Mouse (Mus musculus) limb, embryonic 13.5 days (tissue): ENCODE results near the gene Wwox. TPM values are rescaled to one million over a fixed set of nuclear protein-coding genes. Genes with fewer than 3 reads are reported as not detected.

Source experiments
- ATAC-seq: fragments of 200-750 bp; cut with Nextera tagmentation; 2 replicates; pipeline ENCODE4 v1.8.0; 2017; ENCODE audit warnings: low read depth, moderate number of reproducible peaks, moderate TSS enrichment; ENCODE audit not compliant: low FRiP score
- H3K27ac ChIP-seq: fragments of 300-500 bp; sonication (generic); 2 replicates; pipeline ENCODE4 v1.5.1; 2015; ENCODE audit warnings: inconsistent platforms, mild to moderate bottlenecking, moderate library complexity
- H3K27me3 ChIP-seq: fragments of 300-500 bp; sonication (generic); 2 replicates; pipeline ENCODE4 v1.6.1; 2015; ENCODE audit warnings: mild to moderate bottlenecking, inconsistent platforms
- H3K36me3 ChIP-seq: fragments of 300-500 bp; sonication (generic); 2 replicates; pipeline ENCODE4 v1.6.1; 2015; ENCODE audit warnings: inconsistent platforms, mild to moderate bottlenecking, moderate library complexity
- H3K4me1 ChIP-seq: fragments of 300-500 bp; sonication (generic); 2 replicates; pipeline ENCODE4 v1.6.1; 2015; ENCODE audit warnings: inconsistent platforms
- H3K4me2 ChIP-seq: fragments of 300-500 bp; sonication (generic); replicated peaks from 2 replicates; pipeline ENCODE4 v1.6.1; 2015; ENCODE audit warnings: inconsistent platforms, mild to moderate bottlenecking, moderate library complexity
- H3K4me3 ChIP-seq: fragments of 300-500 bp; sonication (generic); 2 replicates; pipeline ENCODE4 v1.5.1; 2015; ENCODE audit warnings: moderate library complexity, mild to moderate bottlenecking, inconsistent platforms
- H3K9ac ChIP-seq: fragments of 300-500 bp; sonication (generic); 2 replicates; pipeline ENCODE4 v1.6.1; 2015; ENCODE audit warnings: mild to moderate bottlenecking, inconsistent platforms
- H3K9me3 ChIP-seq: fragments of 300-500 bp; sonication (generic); 2 replicates; pipeline ENCODE4 v1.6.1; 2016; ENCODE audit warnings: inconsistent platforms
- WGBS: fragments of 180-500 bp; shearing (Covaris S2); methylation state at CpG from one replicate; pipeline ENCODE4 v1.1.7; 2015; 5-methylcytosine and 5-hydroxymethylcytosine counted together
- polyA plus RNA-seq: library from polyadenylated mRNA; unstranded; fragments of >200 nt; fragmentation: Nextera tagmentation; extraction: Ambion mirVana; gene quantifications from 2 replicates; pipeline ENCODE4 v1.2.1, GENCODE M21; 2015

Wwox gene
- polyA plus RNA-seq, 1 experiment from 2014 or later = 9.5 TPM

- 60% methylated on average over 8 of the region's 8 CpGs for WGBS
- no peak for ATAC-seq
Observed at GRCm38 (mm10) chr8:114775543-114775942, 336.1 kb downstream of the Wwox start.

DNA sequence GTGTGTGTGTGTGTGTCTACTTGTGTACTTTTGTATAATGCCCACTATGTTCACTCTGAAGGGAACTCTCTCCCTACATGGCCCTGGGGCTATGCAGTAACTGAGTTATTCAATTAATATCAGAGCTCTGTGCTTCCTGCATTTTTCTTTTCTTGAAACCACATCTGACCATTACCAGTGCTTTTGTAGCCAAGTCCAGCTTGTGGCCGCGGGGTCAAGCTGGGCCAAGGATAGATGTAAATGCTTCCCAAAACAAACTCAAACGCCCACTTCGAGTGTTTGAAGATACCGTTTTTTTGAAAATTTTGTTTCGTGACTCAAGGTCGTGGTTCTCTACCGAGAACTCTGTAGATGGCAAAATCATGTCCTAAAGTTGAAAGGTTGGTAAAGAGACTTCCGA, 337.2 kb downstream of the Wwox start:
- Histone ChIP-seq H3K27me3 (peaks cover 30% of the 10 kb centered on the region), H3K4me1 (peaks cover 30% of the 10 kb centered on the region), H3K9ac (no peak overlapping the region), H3K27ac (no peak overlapping the region), H3K36me3 (no peaks in the 10 kb centered on the region), H3K4me3 (no peak overlapping the region), H3K4me2 (no peak overlapping the region), H3K9me3 (no peaks in the 10 kb centered on the region)
- WGBS = 91% methylated on average over 9 of the region's 9 CpGs
- no peak for ATAC-seq

More at GRCm38 (mm10) chr8:114775543-114775942, 336.1 kb downstream of the Wwox start:
- Histone ChIP-seq H3K27me3 (peaks cover 29% of the 10 kb centered on the region), H3K4me2 (no peak overlapping the region), H3K4me3 (no peak overlapping the region), H3K9me3 (no peaks in the 10 kb centered on the region), H3K4me1 (peaks cover 30% of the 10 kb centered on the region), H3K9ac (no peak overlapping the region), H3K27ac (no peak overlapping the region), H3K36me3 (no peaks in the 10 kb centered on the region)

DNA sequence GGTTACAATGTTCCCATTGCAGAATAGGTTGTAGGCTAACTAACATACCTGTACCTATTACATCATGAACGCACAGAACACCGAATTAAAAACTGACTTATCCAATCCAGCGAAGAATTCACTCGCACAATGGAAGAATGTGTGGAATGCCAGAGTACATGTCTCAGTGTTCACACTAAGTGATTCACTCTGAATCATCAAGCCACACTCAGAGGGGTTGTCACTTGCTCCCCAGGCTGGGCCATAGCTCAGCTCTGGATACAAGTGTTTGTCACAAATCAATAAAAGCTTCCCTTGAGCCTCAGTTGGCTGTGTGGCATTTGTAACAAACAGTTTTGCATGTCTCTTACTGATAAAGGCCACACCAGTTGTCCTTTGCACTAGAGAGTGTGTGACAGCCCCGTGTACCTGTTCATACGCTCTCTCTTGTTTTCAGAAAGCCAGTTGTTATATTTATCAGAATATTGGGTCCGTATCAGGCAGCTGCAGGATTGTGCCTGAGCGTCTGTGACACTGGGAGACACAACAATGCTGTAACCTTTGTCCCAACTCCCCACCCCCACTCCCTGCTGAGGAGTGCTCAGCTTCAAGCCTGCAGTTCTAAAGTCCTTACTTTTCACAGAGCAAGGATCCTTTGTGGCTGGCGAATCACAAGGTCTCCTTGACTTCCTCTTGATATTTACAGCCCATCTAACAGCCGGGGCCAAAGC, 338.0 kb downstream of the Wwox start:
- H3K9me3 ChIP-seq = no peaks in the 10 kb centered on the region
- H3K27ac ChIP-seq = no peak overlapping the region
- H3K4me2 ChIP-seq = no peak overlapping the region
- WGBS = 66% methylated on average over 10 of the region's 10 CpGs
- no peak for ATAC-seq
- H3K4me3 ChIP-seq = no peak overlapping the region
- H3K36me3 ChIP-seq = no peaks in the 10 kb centered on the region
- peaks cover 26% of the 10 kb centered on the region for H3K4me1 ChIP-seq
- peaks cover 34% of the 10 kb centered on the region for H3K27me3 ChIP-seq
- H3K9ac ChIP-seq = no peak overlapping the region

DNA sequence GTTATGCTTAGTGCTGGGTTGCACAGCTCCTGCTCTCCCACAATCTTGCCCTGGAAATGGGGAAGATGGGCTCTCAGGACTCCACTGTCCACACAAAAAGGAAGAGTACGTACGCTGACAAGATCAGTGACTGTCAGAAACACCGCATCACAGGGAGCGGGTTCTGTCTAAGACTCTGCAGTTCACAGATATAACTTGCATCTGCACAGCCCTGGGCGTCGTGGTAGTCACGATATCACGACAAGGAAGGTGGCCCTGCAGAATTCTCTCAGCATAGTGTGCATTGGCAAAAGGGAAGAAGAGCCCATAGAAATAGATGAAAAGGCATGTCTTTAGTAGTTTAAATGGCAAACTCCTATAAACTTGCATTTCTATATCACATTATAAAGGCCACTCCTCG, 339.5 kb downstream of the Wwox start:
- Histone ChIP-seq H3K27ac (no peak overlapping the region), H3K9ac (no peak overlapping the region), H3K36me3 (no peaks in the 10 kb centered on the region), H3K9me3 (no peaks in the 10 kb centered on the region), H3K27me3 (peaks cover 47% of the 10 kb centered on the region), H3K4me2 (no peak overlapping the region), H3K4me1 (peaks cover 11% of the 10 kb centered on the region), H3K4me3 (no peak overlapping the region)
- 86% methylated on average over 9 of the region's 9 CpGs for WGBS
- no peak for ATAC-seq

DNA sequence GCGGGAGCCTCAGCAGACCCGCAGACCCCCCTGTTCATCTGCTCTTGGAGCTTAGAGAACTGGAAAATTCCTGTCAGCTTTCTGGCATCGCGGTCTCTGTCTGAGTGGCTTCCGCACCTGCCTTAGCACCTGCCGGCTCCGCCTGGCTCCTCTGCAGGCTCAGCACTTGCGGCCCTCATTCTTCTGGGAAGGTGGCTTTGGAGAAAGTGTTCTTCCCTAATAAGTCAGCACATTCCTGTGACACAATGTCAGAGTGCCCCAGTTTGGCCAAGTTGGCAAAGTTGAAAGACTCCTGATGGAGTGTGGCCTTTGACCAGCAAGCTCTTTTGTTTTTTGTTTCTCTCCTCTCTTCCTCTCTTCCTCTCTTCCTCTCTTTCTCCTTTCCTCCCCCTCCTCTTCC, 343.9 kb downstream of the Wwox start:
- H3K9me3 ChIP-seq = no peaks in the 10 kb centered on the region
- 76% methylated on average over 8 of the region's 8 CpGs for WGBS
- no peak overlapping the region for H3K4me3 ChIP-seq
- H3K27me3 ChIP-seq = peaks cover 26% of the 10 kb centered on the region; the same call in 1 of the 2 replicates
- H3K4me1 ChIP-seq = peaks cover 13% of the 10 kb centered on the region
- no peak overlapping the region for H3K9ac ChIP-seq
- no peak for ATAC-seq
- no peaks in the 10 kb centered on the region for H3K36me3 ChIP-seq
- H3K27ac ChIP-seq = no peak overlapping the region
- H3K4me2 ChIP-seq = no peak overlapping the region

DNA sequence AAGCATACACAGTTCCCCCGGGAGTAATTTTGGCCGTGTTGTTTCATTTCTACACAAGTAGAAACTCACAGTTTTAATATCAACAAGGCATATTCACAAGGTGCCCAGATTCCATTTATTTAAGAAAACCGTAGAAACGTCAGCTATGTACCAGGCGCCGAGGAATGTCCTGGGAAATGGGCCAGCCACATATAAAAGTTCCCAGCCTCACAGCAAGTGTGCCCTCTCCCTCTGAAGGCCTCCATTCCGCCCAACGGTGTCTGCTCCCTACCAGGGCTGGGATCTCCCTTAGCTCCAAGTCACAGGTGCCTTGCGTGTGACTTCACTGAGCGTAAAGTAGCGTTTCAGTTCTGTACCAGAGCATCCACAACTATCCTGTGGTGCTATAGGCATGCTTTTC, 346.4 kb downstream of the Wwox start:
- H3K27ac ChIP-seq = no peak overlapping the region
- H3K4me2 ChIP-seq = no peak overlapping the region
- H3K36me3 ChIP-seq = no peaks in the 10 kb centered on the region
- ATAC-seq = peak; percentile 59; the same call in 1 of the 2 replicates
- peaks cover 13% of the 10 kb centered on the region for H3K4me1 ChIP-seq
- peaks cover 22% of the 10 kb centered on the region; the same call in 1 of the 2 replicates for H3K27me3 ChIP-seq
- no peaks in the 10 kb centered on the region for H3K9me3 ChIP-seq
- no peak overlapping the region for H3K9ac ChIP-seq
- WGBS = 51% methylated on average over 11 of the region's 11 CpGs
- H3K4me3 ChIP-seq = no peak overlapping the region

- no peaks in the 10 kb centered on the region for H3K9me3 ChIP-seq
- H3K27ac ChIP-seq = no peak overlapping the region
- no peaks in the 10 kb centered on the region for H3K36me3 ChIP-seq
- no peak overlapping the region for H3K4me2 ChIP-seq
- no peak overlapping the region for H3K4me3 ChIP-seq
- H3K9ac ChIP-seq = no peak overlapping the region
- peaks cover 13% of the 10 kb centered on the region for H3K4me1 ChIP-seq
- no peak for ATAC-seq
- no peaks in the 10 kb centered on the region for H3K27me3 ChIP-seq
- 95% methylated on average over 7 of the region's 7 CpGs for WGBS
Observed at GRCm38 (mm10) chr8:114789616-114790015, 350.2 kb downstream of the Wwox start.

DNA sequence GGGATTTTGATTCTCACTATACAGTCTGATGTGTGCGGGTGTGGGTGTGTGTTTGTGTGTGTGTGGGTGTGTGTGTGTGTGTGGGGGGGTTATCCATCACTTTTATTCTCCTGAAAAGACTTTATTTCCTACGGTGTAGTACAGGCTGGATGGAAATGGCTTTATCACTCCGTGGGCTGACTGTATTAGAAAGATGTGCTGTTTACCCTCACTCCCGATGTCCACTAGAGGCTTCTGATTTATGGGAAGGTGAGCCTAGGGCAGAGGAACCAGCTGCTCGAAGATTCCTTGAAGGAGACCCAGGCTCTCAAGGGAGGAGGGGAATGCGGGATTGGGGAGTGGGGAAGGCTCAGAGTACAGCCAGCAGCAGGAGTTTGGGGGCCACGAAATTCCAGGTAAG, 351.3 kb downstream of the Wwox start:
- H3K4me1 ChIP-seq = peaks cover 7% of the 10 kb centered on the region
- no peak overlapping the region for H3K4me2 ChIP-seq
- H3K4me3 ChIP-seq = no peak overlapping the region
- no peak for ATAC-seq
- no peak overlapping the region for H3K9ac ChIP-seq
- no peaks in the 10 kb centered on the region for H3K27me3 ChIP-seq
- WGBS = 69% methylated on average over 7 of the region's 7 CpGs
- no peaks in the 10 kb centered on the region for H3K9me3 ChIP-seq
- no peaks in the 10 kb centered on the region for H3K36me3 ChIP-seq
- H3K27ac ChIP-seq = no peak overlapping the region

DNA sequence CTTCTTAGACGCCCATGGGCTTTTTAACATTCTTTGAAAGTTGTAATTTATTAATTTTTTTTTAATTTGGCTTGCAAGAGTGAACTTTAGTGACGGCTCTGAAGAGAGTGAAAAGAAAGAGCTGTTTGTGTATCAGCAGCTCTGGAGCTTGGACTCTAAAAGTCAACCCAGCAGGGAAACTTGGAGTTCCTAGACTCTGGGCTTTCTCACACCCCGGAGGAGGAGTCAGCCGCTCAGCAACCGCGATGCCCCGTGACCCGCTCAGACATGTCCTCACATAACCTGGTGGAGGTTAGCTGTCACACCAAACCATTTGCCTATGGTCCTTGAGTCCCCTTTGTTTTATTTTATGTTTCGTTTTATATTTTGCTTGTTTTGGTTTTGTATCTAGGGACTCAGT, 354.2 kb downstream of the Wwox start:
- H3K9ac ChIP-seq = no peak overlapping the region
- H3K4me2 ChIP-seq = no peak overlapping the region
- no peak for ATAC-seq
- no peaks in the 10 kb centered on the region for H3K36me3 ChIP-seq
- H3K4me1 ChIP-seq = no peaks in the 10 kb centered on the region
- H3K27ac ChIP-seq = no peak overlapping the region
- WGBS = 74% methylated on average over 9 of the region's 9 CpGs
- H3K9me3 ChIP-seq = no peaks in the 10 kb centered on the region
- H3K27me3 ChIP-seq = no peaks in the 10 kb centered on the region
- no peak overlapping the region for H3K4me3 ChIP-seq

DNA sequence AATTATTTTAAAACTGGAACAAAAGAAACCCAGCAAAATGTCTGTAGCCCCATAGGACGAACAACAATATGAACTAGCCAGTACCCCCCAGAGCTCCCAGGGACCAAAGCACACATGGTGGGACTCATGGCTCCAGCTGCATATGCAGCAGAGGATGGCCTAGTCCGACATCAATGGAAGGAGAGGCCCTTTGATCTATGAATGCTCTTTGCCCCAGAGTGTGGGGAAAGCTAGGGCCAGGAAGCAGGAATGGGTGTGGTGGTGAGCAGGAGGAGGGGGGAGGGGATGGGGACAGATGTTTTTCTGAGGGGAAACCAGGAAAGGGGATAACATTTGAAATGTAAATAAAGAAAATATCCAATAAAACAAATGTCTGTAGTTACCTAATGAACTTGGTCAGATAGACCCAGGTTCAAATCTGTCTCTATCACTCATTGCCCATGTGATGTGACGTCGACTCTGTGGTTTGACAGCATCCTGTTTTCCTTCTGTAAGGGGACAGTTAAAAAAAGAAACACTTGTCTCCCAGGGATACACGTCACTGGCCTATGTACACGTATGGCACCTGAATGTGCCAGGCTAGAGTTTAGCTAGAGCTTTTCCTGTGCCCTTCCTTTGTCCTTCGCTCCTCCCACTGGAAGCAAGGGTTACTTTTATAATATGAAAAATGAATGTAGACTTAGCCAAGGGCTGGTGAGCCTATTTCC, 362.1 kb downstream of the Wwox start:
- Histone ChIP-seq H3K36me3 (no peaks in the 10 kb centered on the region), H3K9me3 (no peaks in the 10 kb centered on the region), H3K27ac (no peak overlapping the region), H3K27me3 (no peaks in the 10 kb centered on the region), H3K9ac (no peak overlapping the region), H3K4me3 (no peak overlapping the region), H3K4me1 (no peaks in the 10 kb centered on the region), H3K4me2 (no peak overlapping the region)
- no peak for ATAC-seq
- 64% methylated on average over 7 of the region's 7 CpGs for WGBS

DNA sequence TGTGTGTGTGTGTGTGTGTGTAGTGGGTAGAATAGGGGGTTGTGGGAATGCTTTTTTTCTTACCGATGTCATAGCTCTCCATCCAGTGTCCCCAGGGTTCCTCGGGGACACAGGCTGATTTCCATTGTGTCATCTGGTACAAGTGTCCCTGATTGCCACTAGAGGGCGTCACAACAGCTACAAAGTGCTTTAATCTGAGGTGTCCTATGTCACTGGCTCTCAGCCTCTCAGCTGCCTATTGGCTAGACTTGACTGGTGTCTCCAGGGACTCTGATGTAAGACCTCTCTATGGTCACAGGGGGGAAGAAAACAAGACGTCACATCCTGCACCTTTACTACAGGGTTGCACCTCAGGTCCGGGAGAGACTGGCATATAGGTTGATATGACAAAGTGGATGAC, 363.7 kb downstream of the Wwox start:
- H3K9me3 ChIP-seq = no peaks in the 10 kb centered on the region
- H3K4me2 ChIP-seq = no peak overlapping the region
- H3K27me3 ChIP-seq = no peaks in the 10 kb centered on the region
- no peak overlapping the region for H3K27ac ChIP-seq
- no peaks in the 10 kb centered on the region for H3K4me1 ChIP-seq
- no peak overlapping the region for H3K4me3 ChIP-seq
- no peak for ATAC-seq
- no peaks in the 10 kb centered on the region for H3K36me3 ChIP-seq
- 58% methylated on average over 5 of the region's 5 CpGs for WGBS
- H3K9ac ChIP-seq = no peak overlapping the region

DNA sequence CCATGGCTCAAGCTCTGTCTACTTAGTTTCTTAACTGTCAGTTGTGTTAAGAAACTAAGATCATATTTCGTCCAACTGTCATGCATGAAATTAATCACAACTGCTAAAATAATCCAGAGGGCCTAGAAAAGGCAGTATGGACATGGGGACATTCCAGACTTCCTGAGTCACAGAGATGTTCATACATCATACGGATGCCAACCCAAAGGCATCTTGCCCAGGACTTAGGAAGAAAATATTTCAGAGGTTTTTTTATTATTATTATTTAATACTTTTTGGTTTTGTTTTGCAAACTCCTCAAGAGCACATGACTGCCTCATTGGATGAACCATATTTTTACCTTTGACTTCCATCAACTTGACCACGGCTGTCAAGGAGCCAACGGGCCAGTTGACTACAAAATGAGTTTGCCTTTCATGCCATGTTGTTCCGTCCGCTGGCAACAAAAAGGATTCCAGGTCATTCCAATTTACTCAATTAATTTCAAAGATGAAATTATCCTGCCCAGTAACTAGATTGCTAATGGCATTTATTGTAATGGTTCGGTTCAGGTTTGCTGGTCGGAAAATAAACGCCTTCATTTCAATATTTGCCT, 367.5 kb downstream of the Wwox start:
- Histone ChIP-seq H3K9ac (no peak overlapping the region), H3K36me3 (no peaks in the 10 kb centered on the region), H3K4me2 (no peak overlapping the region), H3K4me1 (no peaks in the 10 kb centered on the region), H3K27ac (no peak overlapping the region), H3K9me3 (no peaks in the 10 kb centered on the region), H3K4me3 (no peak overlapping the region), H3K27me3 (no peaks in the 10 kb centered on the region)
- WGBS = 91% methylated on average over 9 of the region's 9 CpGs
- no peak for ATAC-seq
